Mouse (Mus musculus): ENCODE measurements around the gene Snx29. TPM values are rescaled to one million over a fixed set of nuclear protein-coding genes. Genes with fewer than 3 reads are reported as not detected.

Snx29 gene
- total and polyA plus RNA-seq, 2 experiments, result 2.0 to 10.3 TPM

- no peak overlapping the region for H3K27ac ChIP-seq (replicated peaks; ENCODE audit: insufficient read depth, low read depth, low read length)
- no peak overlapping the region for H3K4me3 ChIP-seq (ENCODE audit: insufficient read depth, low read depth, low read length)
- no peak overlapping the region for H3K9ac ChIP-seq (ENCODE audit: low read depth, low read length)
- H3K27me3 ChIP-seq (ENCODE audit: control insufficient read depth, insufficient read depth, low read length), result no peaks in the 10 kb centered on the region
- H3K4me1 ChIP-seq (ENCODE audit: control insufficient read depth, insufficient read depth, low read length), result no peaks in the 10 kb centered on the region
- TF ChIP-seq CTCF (IDR thresholded peaks at IDR 0.05; ENCODE audit: low read depth, low read length) (no peak), POLR2A (IDR thresholded peaks at IDR 0.05; ENCODE audit: extremely low read depth, insufficient read depth, low read length) (no peak)
- 0 out of 2 replicates have a peak, but pooled peaks cover 2% of the 10 kb centered on the region for H3K36me3 ChIP-seq (ENCODE audit: control insufficient read depth, insufficient read depth, low read length)
- no peaks in the 10 kb centered on the region for H3K79me2 ChIP-seq (ENCODE audit: control insufficient read depth, insufficient read depth, low read length)
- WGBS, result 89% methylated on average over 7 of the region's 7 CpGs
- DNase-seq (ENCODE audit: extremely low read depth, low read depth, low spot score), result no peak
Measured at GRCm38 (mm10) chr16:11757951-11758350, 435.2 kb downstream of the Snx29 start.

DNA sequence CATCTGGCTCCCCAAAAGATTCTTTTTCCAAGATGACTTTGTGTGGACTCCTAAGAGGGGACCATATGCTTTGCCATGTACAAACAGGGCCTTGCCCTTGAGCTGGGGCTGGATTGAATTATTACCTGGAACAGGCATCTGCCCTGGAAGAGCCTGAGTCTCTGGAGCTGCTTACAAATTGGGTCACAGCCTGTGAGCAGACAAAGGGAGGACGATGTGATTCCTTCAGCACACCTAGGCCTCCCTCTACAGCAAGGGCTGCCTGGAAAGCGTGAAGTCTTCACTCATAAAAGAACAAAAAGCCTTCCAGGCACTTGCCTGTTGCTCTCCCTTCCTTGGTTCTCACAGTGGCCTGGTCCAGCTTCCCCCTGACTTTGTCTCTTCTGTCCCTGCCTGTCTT is 449.6 kb downstream of the Snx29 start:
- Histone ChIP-seq H3K36me3 (ENCODE audit: control insufficient read depth, insufficient read depth, low read length) (no peaks in the 10 kb centered on the region), H3K4me1 (ENCODE audit: control insufficient read depth, insufficient read depth, low read length) (no peaks in the 10 kb centered on the region), H3K9ac (ENCODE audit: low read depth, low read length) (no peak overlapping the region), H3K4me3 (ENCODE audit: insufficient read depth, low read depth, low read length) (no peak overlapping the region), H3K27ac (replicated peaks; ENCODE audit: insufficient read depth, low read depth, low read length) (no peak overlapping the region), H3K79me2 (ENCODE audit: control insufficient read depth, insufficient read depth, low read length) (no peaks in the 10 kb centered on the region), H3K27me3 (ENCODE audit: control insufficient read depth, insufficient read depth, low read length) (no peaks in the 10 kb centered on the region)
- 87% methylated on average over 2 of the region's 2 CpGs for WGBS
- DNase-seq (ENCODE audit: extremely low read depth, low read depth, low spot score), result no peak
- TF ChIP-seq POLR2A (IDR thresholded peaks at IDR 0.05; ENCODE audit: extremely low read depth, insufficient read depth, low read length) (no peak), CTCF (IDR thresholded peaks at IDR 0.05; ENCODE audit: low read depth, low read length) (no peak)

GRCm38 (mm10) chr16:11774321-11774720 is 451.6 kb downstream of the Snx29 start:
- Histone ChIP-seq H3K79me2 (ENCODE audit: control insufficient read depth, insufficient read depth, low read length) (no peaks in the 10 kb centered on the region), H3K36me3 (ENCODE audit: control insufficient read depth, insufficient read depth, low read length) (no peaks in the 10 kb centered on the region), H3K4me3 (ENCODE audit: insufficient read depth, low read depth, low read length) (no peak overlapping the region), H3K27me3 (ENCODE audit: control insufficient read depth, insufficient read depth, low read length) (no peaks in the 10 kb centered on the region), H3K9ac (ENCODE audit: low read depth, low read length) (no peak overlapping the region), H3K4me1 (ENCODE audit: control insufficient read depth, insufficient read depth, low read length) (no peaks in the 10 kb centered on the region), H3K27ac (replicated peaks; ENCODE audit: insufficient read depth, low read depth, low read length) (no peak overlapping the region)
- no peak for DNase-seq (ENCODE audit: extremely low read depth, low read depth, low spot score)
- TF ChIP-seq CTCF (IDR thresholded peaks at IDR 0.05; ENCODE audit: low read depth, low read length) (no peak), POLR2A (IDR thresholded peaks at IDR 0.05; ENCODE audit: extremely low read depth, insufficient read depth, low read length) (no peak)
- 92% methylated on average over 1 of the region's 1 CpGs for WGBS

DNA sequence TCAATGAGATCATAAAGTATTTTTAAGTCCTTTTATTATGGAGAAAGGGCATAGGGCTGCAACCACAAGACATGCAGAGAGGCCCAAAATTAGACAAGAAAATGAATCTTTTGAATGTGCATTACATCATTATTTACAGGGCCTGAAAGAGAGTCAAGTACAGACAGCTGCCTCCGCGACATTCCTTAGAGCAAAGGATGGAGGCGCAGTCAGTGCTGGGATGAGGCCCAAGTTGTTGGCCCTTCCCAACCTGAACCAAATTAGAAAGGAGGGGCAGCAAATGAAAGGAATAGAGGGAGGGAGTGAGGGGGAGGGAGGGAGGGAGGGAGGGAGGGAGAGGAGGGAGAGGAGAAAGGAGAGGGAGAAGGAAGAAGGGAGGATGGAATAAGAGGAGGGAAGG is 453.8 kb downstream of the Snx29 start:
- H3K9ac ChIP-seq (ENCODE audit: low read depth, low read length), result no peak overlapping the region
- no peaks in the 10 kb centered on the region for H3K27me3 ChIP-seq (ENCODE audit: control insufficient read depth, insufficient read depth, low read length)
- DNase-seq (ENCODE audit: extremely low read depth, low read depth, low spot score), result no peak
- H3K27ac ChIP-seq (replicated peaks; ENCODE audit: insufficient read depth, low read depth, low read length), result no peak overlapping the region
- no peaks in the 10 kb centered on the region for H3K79me2 ChIP-seq (ENCODE audit: control insufficient read depth, insufficient read depth, low read length)
- no peak for TF ChIP-seq CTCF (IDR thresholded peaks at IDR 0.05; ENCODE audit: low read depth, low read length)
- TF ChIP-seq POLR2A (IDR thresholded peaks at IDR 0.05; ENCODE audit: extremely low read depth, insufficient read depth, low read length), result no peak
- 94% methylated on average over 3 of the region's 3 CpGs for WGBS
- H3K4me3 ChIP-seq (ENCODE audit: insufficient read depth, low read depth, low read length), result no peak overlapping the region
- no peaks in the 10 kb centered on the region for H3K36me3 ChIP-seq (ENCODE audit: control insufficient read depth, insufficient read depth, low read length)
- no peaks in the 10 kb centered on the region for H3K4me1 ChIP-seq (ENCODE audit: control insufficient read depth, insufficient read depth, low read length)

- Histone ChIP-seq H3K27ac (replicated peaks; ENCODE audit: insufficient read depth, low read depth, low read length) (no peak overlapping the region), H3K27me3 (ENCODE audit: control insufficient read depth, insufficient read depth, low read length) (no peaks in the 10 kb centered on the region), H3K4me1 (ENCODE audit: control insufficient read depth, insufficient read depth, low read length) (no peaks in the 10 kb centered on the region), H3K36me3 (ENCODE audit: control insufficient read depth, insufficient read depth, low read length) (no peaks in the 10 kb centered on the region), H3K79me2 (ENCODE audit: control insufficient read depth, insufficient read depth, low read length) (no peaks in the 10 kb centered on the region), H3K9ac (ENCODE audit: low read depth, low read length) (no peak overlapping the region), H3K4me3 (ENCODE audit: insufficient read depth, low read depth, low read length) (no peak overlapping the region)
- no peak for TF ChIP-seq CTCF (IDR thresholded peaks at IDR 0.05; ENCODE audit: low read depth, low read length)
- 85% methylated on average over 5 of the region's 5 CpGs for WGBS
- DNase-seq (ENCODE audit: extremely low read depth, low read depth, low spot score), result no peak
Measured at GRCm38 (mm10) chr16:11778191-11778590, 455.5 kb downstream of the Snx29 start.

DNA sequence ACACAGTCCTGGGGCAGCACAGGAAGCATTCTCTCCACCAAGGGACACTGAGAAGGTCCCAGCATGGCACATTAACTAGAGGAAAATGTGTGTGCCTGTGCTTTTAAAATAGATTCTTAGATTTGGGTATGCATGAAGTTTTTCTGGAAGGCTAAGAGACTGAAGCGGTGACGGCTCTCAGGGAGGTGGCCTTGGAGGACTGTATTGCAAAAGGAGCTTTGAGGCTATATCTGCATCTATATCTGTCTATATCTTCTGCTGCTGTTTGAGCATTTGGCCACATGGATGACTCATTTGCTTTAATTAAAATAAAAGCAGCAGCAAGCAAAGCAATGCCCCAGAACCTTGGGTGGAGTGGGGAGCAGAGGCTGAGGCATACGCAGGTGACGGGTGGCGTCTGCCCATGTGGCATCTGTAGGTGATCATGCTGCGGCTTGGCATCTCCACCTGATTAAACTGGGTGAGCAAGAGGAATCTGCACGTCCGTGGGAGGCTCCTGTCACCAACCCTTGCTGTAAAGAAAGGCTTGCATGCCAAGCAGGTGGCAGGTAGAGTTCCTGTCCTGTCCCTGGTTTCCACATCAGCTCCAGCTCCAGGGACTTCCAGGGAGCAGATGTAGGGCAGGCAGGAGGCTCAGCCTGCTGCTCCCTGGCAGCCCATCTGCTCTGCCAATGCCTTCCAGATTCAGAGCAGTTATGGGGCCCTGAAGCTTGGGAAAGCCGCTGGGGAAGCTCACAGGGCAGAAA is 456.2 kb downstream of the Snx29 start:
- Histone ChIP-seq H3K4me3 (ENCODE audit: insufficient read depth, low read depth, low read length) (no peak overlapping the region), H3K36me3 (ENCODE audit: control insufficient read depth, insufficient read depth, low read length) (no peaks in the 10 kb centered on the region), H3K79me2 (ENCODE audit: control insufficient read depth, insufficient read depth, low read length) (no peaks in the 10 kb centered on the region), H3K27ac (replicated peaks; ENCODE audit: insufficient read depth, low read depth, low read length) (no peak overlapping the region), H3K27me3 (ENCODE audit: control insufficient read depth, insufficient read depth, low read length) (no peaks in the 10 kb centered on the region), H3K4me1 (ENCODE audit: control insufficient read depth, insufficient read depth, low read length) (no peaks in the 10 kb centered on the region), H3K9ac (ENCODE audit: low read depth, low read length) (no peak overlapping the region)
- TF ChIP-seq CTCF (IDR thresholded peaks at IDR 0.05; ENCODE audit: low read depth, low read length) (no peak), POLR2A (IDR thresholded peaks at IDR 0.05; ENCODE audit: extremely low read depth, insufficient read depth, low read length) (no peak)
- 81% methylated on average over 9 of the region's 9 CpGs for WGBS
- DNase-seq (ENCODE audit: extremely low read depth, low read depth, low spot score), result no peak
